28 mouse cellular contexts compared by ENCODE assay signal in genomic region chr14:103704771-103705170, GRCm38 (mm10). TPM values are rescaled to one million over a fixed set of nuclear protein-coding genes. Genes with fewer than 3 reads are reported as not detected.
DNase-seq lines count a peak whose midpoint lies in the region; ATAC-seq lines count a peak whose summit lies in the region.
"Had no signal": no experiment of that assay in that cellular context is flagged by ENCODE, and none has a peak within 500 bp of the region (broad histone marks: within the 10 kb centered on the region; RNA-seq: fewer than 3 reads in every experiment).

No protein-coding gene starts in this region.

- H3K4me2 ChIP-seq in neural tube, embryonic 13.5 days = no peak overlapping the region
- no peak overlapping the region for H3K4me2 ChIP-seq in neural tube, embryonic 15.5 days
- H3K4me2 ChIP-seq: embryonic facial prominence, embryonic 13.5 days; embryonic facial prominence, embryonic 15.5 days; forebrain, embryonic 12.5 days had no signal

- no peak for DNase-seq in frontal cortex, adult 2 months (ENCODE audit: extremely low spot score in 1 of 2, low spot score in 1 of 2)
- no peak for DNase-seq in embryonic facial prominence, embryonic 10.5 days (ENCODE audit: low spot score)
- DNase-seq: adrenal gland, adult 8-10 months; adrenal gland, postnatal 14 days; adrenal gland, postnatal 36 days; B cell, adult 2 months; cerebellum, adult 11 months; cerebellum, adult 18-20 months; cerebellum, adult 8-10 months; cerebellum, adult 9-11 months; cerebellum, postnatal 14 days; cerebellum, postnatal 36 days had no signal

- H3K36me3 ChIP-seq in neural tube, embryonic 13.5 days = peaks cover 55% of the 10 kb centered on the region
- H3K36me3 ChIP-seq in neural tube, embryonic 15.5 days = peaks cover 33% of the 10 kb centered on the region
- peaks cover 13% of the 10 kb centered on the region for H3K36me3 ChIP-seq in embryonic facial prominence, embryonic 10.5 days (replicated peaks)
- H3K36me3 ChIP-seq: embryonic facial prominence, embryonic 13.5 days; embryonic facial prominence, embryonic 15.5 days; G1E had no signal

- no peaks in the 10 kb centered on the region for H3K27me3 ChIP-seq in neural tube, embryonic 13.5 days
- H3K27me3 ChIP-seq in neural tube, embryonic 15.5 days (replicated peaks) = no peaks in the 10 kb centered on the region
- no peaks in the 10 kb centered on the region for H3K27me3 ChIP-seq in embryonic facial prominence, embryonic 10.5 days (replicated peaks; ENCODE audit: low read depth, poor library complexity, severe bottlenecking)
- H3K27me3 ChIP-seq: CH12.LX; embryonic facial prominence, embryonic 13.5 days; embryonic facial prominence, embryonic 15.5 days; forebrain, embryonic 12.5 days; Patski had no signal

- ATAC-seq in frontal cortex, adult (ENCODE audit: low TSS enrichment) = peak; percentile 51; the same call in 1 of the 2 replicates
- 0 out of 2 replicates have a peak, but pooled peaks have one; percentile 5 for ATAC-seq in neural tube, embryonic 13.5 days (ENCODE audit: low read depth)
- ATAC-seq in neural tube, embryonic 15.5 days (ENCODE audit: low FRiP score) = no peak
- peak; percentile 50; the same call in 1 of the 2 replicates for ATAC-seq in megakaryocyte-erythroid progenitor cell, adult 5-6 weeks (replicated peaks; ENCODE audit: low FRiP score, low TSS enrichment, poor library complexity, severe bottlenecking)
- ATAC-seq: activated CD4-positive, CD25-positive, alpha-beta regulatory T cell, adult 4 months; CD4-positive, CD25-positive, alpha-beta regulatory T cell, adult 4 months; forebrain, embryonic 14.5 days; forebrain, embryonic 16.5 days; Patski had no signal

- no peaks in the 10 kb centered on the region for H3K4me1 ChIP-seq in neural tube, embryonic 13.5 days (replicated peaks)
- H3K4me1 ChIP-seq in neural tube, embryonic 15.5 days = no peaks in the 10 kb centered on the region
- no peaks in the 10 kb centered on the region for H3K4me1 ChIP-seq in embryonic facial prominence, embryonic 10.5 days
- H3K4me1 ChIP-seq: embryonic facial prominence, embryonic 13.5 days; embryonic facial prominence, embryonic 15.5 days; forebrain, embryonic 10.5 days; forebrain, embryonic 12.5 days had no signal

- no peak overlapping the region for H3K27ac ChIP-seq in neural tube, embryonic 13.5 days (replicated peaks)
- H3K27ac ChIP-seq in neural tube, embryonic 15.5 days (replicated peaks) = no peak overlapping the region; the same call in 1 of the 2 replicates
- no peak overlapping the region for H3K27ac ChIP-seq in embryonic facial prominence, embryonic 10.5 days (replicated peaks)
- H3K27ac ChIP-seq: embryonic facial prominence, embryonic 13.5 days; embryonic facial prominence, embryonic 15.5 days; forebrain, embryonic 10.5 days; forebrain, embryonic 12.5 days had no signal

- no peaks in the 10 kb centered on the region for H3K9me3 ChIP-seq in neural tube, embryonic 13.5 days
- H3K9me3 ChIP-seq in neural tube, embryonic 15.5 days (replicated peaks) = no peaks in the 10 kb centered on the region
- H3K9me3 ChIP-seq in embryonic facial prominence, embryonic 10.5 days = no peaks in the 10 kb centered on the region
- H3K9me3 ChIP-seq: embryonic facial prominence, embryonic 13.5 days; embryonic facial prominence, embryonic 15.5 days; forebrain, embryonic 10.5 days; forebrain, embryonic 12.5 days had no signal

- no peak overlapping the region for H3K4me3 ChIP-seq in neural tube, embryonic 13.5 days
- H3K4me3 ChIP-seq in neural tube, embryonic 15.5 days (replicated peaks) = no peak overlapping the region
- H3K4me3 ChIP-seq in embryonic facial prominence, embryonic 10.5 days = no peak overlapping the region
- H3K4me3 ChIP-seq: embryonic facial prominence, embryonic 13.5 days; embryonic facial prominence, embryonic 15.5 days; erythroblast, embryonic 14.5 days; forebrain, embryonic 10.5 days; forebrain, embryonic 12.5 days had no signal

- H3K9ac ChIP-seq in neural tube, embryonic 13.5 days = no peak overlapping the region
- no peak overlapping the region for H3K9ac ChIP-seq in neural tube, embryonic 15.5 days (replicated peaks)
- H3K9ac ChIP-seq: embryonic facial prominence, embryonic 13.5 days; embryonic facial prominence, embryonic 15.5 days; forebrain, embryonic 12.5 days had no signal

- WGBS in neural tube, embryonic 13.5 days = 86% methylated on average over 13 of the region's 13 CpGs
- WGBS in neural tube, embryonic 15.5 days = 71% methylated on average over 13 of the region's 13 CpGs
- WGBS in embryonic facial prominence, embryonic 10.5 days = 90% methylated on average over 13 of the region's 13 CpGs

RNA-seq across cellular contexts. Expression of gene Slain1, which starts 54.7 kb away (rescaled TPM):
- polyA plus RNA-seq in frontal cortex, adult 2 months (2012; rRNA removed) = 54.4 and 55.8 TPM in 2 replicates
- polyA plus RNA-seq in neural tube, embryonic 13.5 days (2015; fragmentation: Nextera tagmentation; extraction: Ambion mirVana) = 14.7 and 15.2 TPM in 2 replicates
- polyA plus RNA-seq in neural tube, embryonic 15.5 days (2015; fragmentation: Nextera tagmentation; extraction: Ambion mirVana) = 12.4 and 15.4 TPM in 2 replicates
- 2.5 and 2.9 TPM in 2 replicates for total RNA-seq in megakaryocyte-erythroid progenitor cell, adult 5-6 weeks (2014; fragmentation: Nextera tagmentation)
- 2.2 and 7.1 TPM in 2 replicates for total RNA-seq in megakaryocyte-erythroid progenitor cell, adult 5-6 weeks (2017)
- polyA plus RNA-seq in embryonic facial prominence, embryonic 10.5 days (2016; fragmentation: Nextera tagmentation; extraction: Ambion mirVana) = 3.9 and 4.1 TPM in 2 replicates
- polyA plus RNA-seq: G1E had no signal
